Mouse (Mus musculus) MEL (cell line): ENCODE measurements at regions not wholly inside any gene's neighbourhood (a gene's known extent, or its start where the extent isn't known, plus 50 kb on each side); places are given as distances from the start of the nearest gene placed in this dataset.

ENCODE experiments used
- CHD1 ChIP-seq: IDR thresholded peaks from 2 replicates; pipeline ENCODE4 v1.6.1; 2012; ENCODE audit warnings: low read depth, mild to moderate bottlenecking, inconsistent platforms, low read length, improper control_type of control experiment
- CTCF ChIP-seq, 3 experiments: IDR thresholded peaks in 2 of 3; conservative IDR thresholded peaks in 1 of 3; 2 replicates each; pipeline ENCODE4 v1.5.1; 2011 to 2012; ENCODE audit warnings: low read length in 3 of 3, low read depth in 2 of 3, mild to moderate bottlenecking in 2 of 3, improper control_type of control experiment in 1 of 3, inconsistent platforms in 1 of 3, mixed read lengths in 1 of 3, moderate library complexity in 1 of 3; ENCODE audit not compliant: control insufficient read depth in 1 of 3, insufficient read depth in 1 of 3, poor library complexity in 1 of 3, severe bottlenecking in 1 of 3
- KAT2A ChIP-seq: conservative IDR thresholded peaks from 2 replicates; pipeline ENCODE4 v1.6.1; 2012; ENCODE audit warnings: low read depth, low read length, improper control_type of control experiment, inconsistent platforms
- MAZ ChIP-seq: IDR thresholded peaks from 2 replicates; pipeline ENCODE4 v1.6.1; 2012; ENCODE audit warnings: low read depth, mild to moderate bottlenecking, inconsistent platforms, low read length, improper control_type of control experiment
- MEF2A ChIP-seq: IDR thresholded peaks from 2 replicates; pipeline ENCODE4 v1.6.1; 2014; ENCODE audit warnings: low read depth, mild to moderate bottlenecking, inconsistent platforms, low read length, improper control_type of control experiment; ENCODE audit not compliant: poor library complexity, insufficient replicate concordance, severe bottlenecking; ENCODE audit errors: extremely low read depth
- POLR2A ChIP-seq, 2 experiments: IDR thresholded peaks; 2 replicates each; pipeline ENCODE4 v1.6.1; 2011 to 2012; ENCODE audit warnings: low read length in 2 of 2, mild to moderate bottlenecking in 2 of 2, control low read depth in 1 of 2, improper control_type of control experiment in 1 of 2, low read depth in 1 of 2, moderate library complexity in 1 of 2; ENCODE audit not compliant: control insufficient read depth in 1 of 2, insufficient read depth in 1 of 2, poor library complexity in 1 of 2
- POLR2AphosphoS2 ChIP-seq: IDR thresholded peaks from 2 replicates; pipeline ENCODE4 v1.6.1; 2011; ENCODE audit warnings: low read length, improper control_type of control experiment
- RAD21 ChIP-seq: IDR thresholded peaks from 2 replicates; pipeline ENCODE4 v1.6.1; 2011; ENCODE audit warnings: mild to moderate bottlenecking, low read depth, low read length, improper control_type of control experiment
- TAL1 ChIP-seq: IDR thresholded peaks from 2 replicates; pipeline ENCODE4 v1.6.1; 2012; ENCODE audit warnings: mild to moderate bottlenecking, inconsistent platforms, low read length, moderate library complexity, mixed read lengths
- TCF12 ChIP-seq: IDR thresholded peaks from 2 replicates; pipeline ENCODE4 v1.6.1; 2014; ENCODE audit warnings: low read depth, mild to moderate bottlenecking, inconsistent platforms, low read length, improper control_type of control experiment, moderate library complexity
- USF1 ChIP-seq: IDR thresholded peaks from 2 replicates; pipeline ENCODE4 v1.6.1; 2014; ENCODE audit warnings: low read depth, mild to moderate bottlenecking, inconsistent platforms, low read length, improper control_type of control experiment, moderate library complexity
- ZNF384 ChIP-seq: IDR thresholded peaks from 2 replicates; pipeline ENCODE4 v1.6.1; 2012; ENCODE audit warnings: low read depth, mild to moderate bottlenecking, inconsistent platforms, low read length, improper control_type of control experiment

DNA sequence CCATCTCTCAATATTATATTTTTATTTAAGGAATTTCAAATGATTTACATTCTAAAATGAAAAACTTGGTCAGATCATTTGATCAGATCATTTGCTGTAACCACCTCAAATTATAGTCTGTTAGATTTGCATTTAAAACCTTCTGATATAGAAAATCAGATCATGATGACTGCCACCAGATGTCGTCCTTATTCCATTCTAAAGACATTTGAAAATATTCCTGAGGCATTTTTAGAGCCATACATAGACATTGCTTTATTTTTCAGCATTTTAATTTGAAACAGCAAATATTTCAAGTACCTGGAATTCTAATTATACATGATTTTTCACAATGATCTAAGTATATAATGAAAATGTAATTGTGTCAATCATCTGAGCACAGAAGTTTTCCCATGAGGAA lies 52.0 kb upstream of the Ppp6c start:
- peak; percentile 52 for TF ChIP-seq RAD21
- TF ChIP-seq USF1: no peak
- no peak for TF ChIP-seq TCF12
- TF ChIP-seq CTCF (IDR thresholded peaks at IDR 0.05 in 2 of 3, conservative IDR thresholded peaks at IDR 0.05 in 1 of 3; ENCODE audit: control insufficient read depth in 1 of 3, insufficient read depth in 1 of 3, low read depth in 2 of 3, low read length in 3 of 3, poor library complexity in 1 of 3, severe bottlenecking in 1 of 3): peak in 1 of 3 experiments; percentile 53; a peak in 2 of 6 replicates
- TF ChIP-seq MAZ: no peak
- no peak for TF ChIP-seq KAT2A
- no peak for TF ChIP-seq MEF2A
- TF ChIP-seq ZNF384: no peak
- TF ChIP-seq POLR2A (IDR thresholded peaks at IDR 0.05; ENCODE audit: control insufficient read depth in 1 of 2, insufficient read depth in 1 of 2, low read depth in 1 of 2, low read length in 2 of 2, poor library complexity in 1 of 2): no peak
- TF ChIP-seq CHD1: no peak
- TF ChIP-seq TAL1: no peak
- TF ChIP-seq POLR2AphosphoS2: no peak
